Mouse (Mus musculus): ENCODE measurements at regions not wholly inside any gene's neighbourhood (a gene's known extent, or its start where the extent isn't known, plus 50 kb on each side); places are given as distances from the start of the nearest gene placed in this dataset.

- no peak for DNase-seq (ENCODE audit: low read depth, low spot score)
These were observed 68.3 kb downstream of the Cd83 start for GRCm38 (mm10) chr13:43852888-43853287.

GRCm38 (mm10) chr13:43854973-43855372 lies 70.4 kb downstream of the Cd83 start:
- DNase-seq (ENCODE audit: low read depth, low spot score), result no peak

DNA sequence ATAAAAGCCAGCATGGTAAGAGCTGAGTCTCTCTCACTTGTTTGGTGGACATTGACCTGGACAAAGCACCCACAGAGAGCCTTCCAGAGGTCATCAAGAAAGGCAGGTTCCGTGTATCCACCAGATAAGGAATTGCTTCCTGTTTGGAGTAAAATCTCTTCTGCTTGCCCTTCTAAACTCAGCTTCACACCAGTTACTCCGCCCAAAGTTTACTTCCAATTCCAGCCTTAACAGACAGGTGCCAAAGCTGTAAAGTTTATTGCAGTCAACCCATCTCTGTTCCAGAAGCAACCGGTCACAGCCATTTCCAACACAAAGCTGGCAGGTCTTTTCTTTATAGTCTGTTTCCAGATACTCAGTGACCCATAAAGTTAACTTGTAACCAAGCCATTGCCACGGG lies 76.4 kb downstream of the Cd83 start:
- no peak for DNase-seq (ENCODE audit: low read depth, low spot score)

- DNase-seq (ENCODE audit: low read depth, low spot score), result no peak
These were observed 76.8 kb downstream of the Cd83 start for GRCm38 (mm10) chr13:43861424-43861823.

DNA sequence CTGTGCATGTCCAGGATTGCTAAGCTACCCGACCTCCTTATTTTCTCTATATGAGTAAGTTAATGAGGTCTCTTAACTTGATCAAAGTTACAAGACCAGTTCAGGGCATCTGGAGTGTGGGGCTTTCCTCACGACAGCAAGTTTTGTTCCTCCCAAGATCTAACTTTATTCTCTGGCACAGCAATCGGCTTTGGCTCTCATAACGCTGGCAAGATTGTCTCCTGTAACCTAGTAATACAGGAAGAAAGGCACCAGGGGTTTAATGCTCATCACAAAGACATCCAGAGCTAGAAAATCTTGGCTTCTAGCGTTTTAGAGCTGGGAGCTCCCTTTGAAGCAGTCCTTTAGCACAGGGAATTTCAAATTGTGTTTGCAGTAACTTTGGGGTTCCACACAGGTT lies 77.5 kb downstream of the Cd83 start:
- no peak for DNase-seq (ENCODE audit: low read depth, low spot score)

DNA sequence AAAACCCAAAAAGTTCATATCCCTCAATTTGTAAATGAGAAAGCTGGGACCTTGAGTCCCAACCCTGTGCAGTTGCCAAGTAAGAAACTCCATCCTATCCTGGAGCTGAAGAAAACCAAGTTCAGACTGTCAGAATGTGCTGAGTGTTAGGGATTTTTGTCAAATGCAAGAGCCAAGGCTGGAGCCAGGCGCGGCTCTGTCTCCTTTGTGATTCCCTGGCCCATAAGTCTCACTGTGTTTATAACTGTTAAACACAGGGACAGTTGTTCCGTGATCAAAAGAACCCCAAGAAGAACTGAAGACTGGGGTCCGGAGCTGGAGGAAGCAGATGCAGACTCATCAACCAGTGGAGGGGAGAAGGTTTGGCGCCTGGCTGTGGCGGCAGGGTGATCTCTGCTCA lies 78.0 kb downstream of the Cd83 start:
- no peak for DNase-seq (ENCODE audit: low read depth, low spot score)

GRCm38 (mm10) chr13:43863581-43864100 lies 79.1 kb downstream of the Cd83 start:
- DNase-seq (ENCODE audit: low read depth, low spot score), result no peak

DNA sequence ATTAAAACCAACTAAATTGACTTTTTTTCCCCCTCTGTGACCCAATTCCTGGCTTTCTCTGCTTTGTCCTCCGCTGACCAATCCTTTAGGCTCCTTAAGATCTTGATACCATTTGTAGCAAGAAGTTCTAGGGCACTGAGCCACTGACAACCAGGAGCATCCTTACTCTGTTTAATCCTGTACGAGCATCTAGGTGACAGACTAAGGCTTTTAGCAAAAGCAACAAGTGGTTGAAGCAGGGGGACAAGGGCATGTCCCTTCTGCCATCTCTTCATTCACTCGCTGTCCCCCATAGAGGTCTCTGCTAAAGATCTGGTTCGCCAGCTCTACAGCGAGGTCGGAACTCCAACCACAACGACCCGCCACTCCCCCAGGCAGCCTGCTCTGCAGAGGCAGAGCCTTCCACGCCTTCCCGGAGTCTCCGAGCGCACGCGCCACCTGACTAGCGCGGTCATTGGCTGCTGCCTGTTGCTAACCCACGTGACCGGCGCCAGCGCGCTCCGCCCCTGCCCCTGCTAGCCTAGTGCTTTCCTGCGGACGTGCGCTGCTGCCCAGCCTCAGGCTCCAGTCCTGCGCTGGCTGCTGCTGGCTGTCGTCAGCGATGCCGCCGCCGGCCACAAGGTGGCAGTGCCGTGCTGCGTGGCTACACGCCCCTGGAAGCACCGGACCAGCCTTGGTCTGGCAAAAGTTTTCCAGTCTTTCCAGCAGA lies 79.7 kb downstream of the Cd83 start:
- DNase-seq (ENCODE audit: low read depth, low spot score), result peak; percentile 99

GRCm38 (mm10) chr13:43865036-43865435 lies 80.5 kb downstream of the Cd83 start:
- DNase-seq (ENCODE audit: low read depth, low spot score), result no peak

GRCm38 (mm10) chr13:43875895-43876294 lies 91.3 kb downstream of the Cd83 start:
- DNase-seq (ENCODE audit: low read depth, low spot score), result no peak

DNA sequence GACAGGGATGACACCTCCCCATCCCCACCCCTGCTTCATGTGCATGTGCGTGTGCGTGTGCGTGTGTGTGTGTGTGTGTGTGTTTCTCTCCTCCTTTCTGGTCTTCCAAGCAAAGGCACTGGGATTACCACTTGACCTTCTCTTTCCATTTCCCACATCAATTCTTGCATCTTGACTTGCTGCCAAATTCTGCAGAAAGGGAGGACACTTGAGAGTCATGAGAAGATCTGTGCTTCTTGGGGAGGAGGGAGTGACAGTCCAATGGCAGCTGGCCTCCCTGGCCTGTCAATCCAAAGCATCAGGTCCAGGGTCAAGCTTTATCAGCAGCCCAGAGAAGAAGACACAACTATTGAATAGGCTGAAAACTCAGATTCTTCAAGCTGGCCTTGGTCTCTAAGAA lies 102.7 kb downstream of the Cd83 start:
- DNase-seq (ENCODE audit: low read depth, low spot score), result no peak

- peak; percentile 27 for DNase-seq (ENCODE audit: low read depth, low spot score)
These were observed 107.4 kb downstream of the Cd83 start for GRCm38 (mm10) chr13:43891928-43892327.

GRCm38 (mm10) chr13:43895990-43896389 lies 111.4 kb downstream of the Cd83 start:
- DNase-seq (ENCODE audit: low read depth, low spot score), result no peak

DNA sequence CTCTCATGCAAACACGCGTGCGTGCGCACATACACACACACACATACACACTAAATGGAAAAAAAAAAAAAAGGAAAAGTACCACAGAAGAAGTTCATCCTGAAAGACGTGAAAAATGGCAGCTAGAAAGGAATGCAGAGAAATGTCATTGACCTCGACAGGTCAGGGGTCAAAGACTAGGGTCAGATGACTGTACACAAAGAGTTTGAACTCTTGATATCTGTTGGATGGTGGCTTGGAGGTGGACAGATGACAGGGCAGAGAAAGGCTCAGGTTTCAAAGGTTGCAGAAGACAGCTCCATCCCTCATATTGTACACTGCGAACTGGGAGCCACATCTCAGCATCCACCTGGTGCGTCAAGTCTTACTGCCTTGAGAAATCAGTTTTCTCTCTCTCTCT lies 112.5 kb downstream of the Cd83 start:
- DNase-seq (ENCODE audit: low read depth, low spot score), result no peak

GRCm38 (mm10) chr13:43898555-43899258 lies 114.1 kb downstream of the Cd83 start:
- DNase-seq (ENCODE audit: low read depth, low spot score), result no peak

DNA sequence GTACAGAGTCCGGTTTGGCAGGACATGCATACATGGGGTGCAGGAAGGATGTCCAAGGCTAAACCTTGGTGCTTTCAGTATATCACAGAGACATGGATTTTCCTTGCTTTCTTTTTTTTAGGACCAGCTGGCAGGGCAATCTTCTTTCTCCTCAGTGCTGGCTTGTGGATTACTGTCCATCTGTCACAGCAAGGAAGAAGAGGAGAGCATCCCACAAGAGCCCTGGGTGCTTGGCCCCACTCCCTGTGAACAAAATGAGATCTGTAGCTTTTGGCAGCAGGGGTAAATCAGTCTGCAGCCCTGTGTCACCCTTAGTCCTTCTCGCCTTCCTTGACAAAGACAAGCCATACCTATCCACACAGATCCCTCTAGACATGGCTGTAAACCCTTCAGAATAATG lies 115.5 kb downstream of the Cd83 start:
- no peak for DNase-seq (ENCODE audit: low read depth, low spot score)

GRCm38 (mm10) chr13:43900758-43901157 lies 116.2 kb downstream of the Cd83 start:
- no peak for DNase-seq (ENCODE audit: low read depth, low spot score)

- no peak for DNase-seq (ENCODE audit: low read depth, low spot score)
These were observed 118.8 kb downstream of the Cd83 start for GRCm38 (mm10) chr13:43903391-43903790.

- DNase-seq (ENCODE audit: low read depth, low spot score), result no peak
These were observed 119.7 kb downstream of the Cd83 start for GRCm38 (mm10) chr13:43904291-43904690.

GRCm38 (mm10) chr13:43906241-43906640 lies 121.7 kb downstream of the Cd83 start:
- DNase-seq (ENCODE audit: low read depth, low spot score), result no peak

- DNase-seq (ENCODE audit: low read depth, low spot score), result no peak
These were observed 122.8 kb downstream of the Cd83 start for GRCm38 (mm10) chr13:43907425-43907824.

DNA sequence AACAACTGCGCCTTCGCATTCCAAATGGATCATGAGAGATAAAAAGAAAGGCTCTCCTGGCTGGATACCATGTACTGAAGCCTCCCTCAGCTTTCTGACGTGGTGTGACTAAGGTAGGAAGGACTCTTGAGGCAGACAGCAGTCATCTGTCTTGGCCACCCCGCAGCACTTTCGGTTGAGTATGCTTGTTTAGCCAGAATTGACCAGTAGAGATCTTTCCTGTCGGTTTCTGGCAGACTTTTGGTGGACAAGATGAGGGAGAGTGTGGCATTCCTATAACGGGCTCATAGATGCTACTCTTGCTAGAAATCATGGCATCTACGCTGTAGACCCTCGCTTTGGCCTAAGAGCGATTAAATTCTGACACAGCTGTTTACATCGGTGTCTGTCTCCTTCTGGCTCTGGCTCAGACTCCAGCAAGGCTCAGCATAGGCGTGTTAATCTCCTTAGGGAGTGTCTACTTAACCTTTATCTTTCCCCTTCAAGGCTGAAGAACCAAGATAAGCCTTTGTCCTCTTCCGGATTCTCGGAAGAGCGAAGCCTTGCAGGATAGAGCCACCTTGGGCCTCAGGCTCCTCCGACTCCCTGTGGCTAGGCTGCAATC lies 123.6 kb downstream of the Cd83 start:
- DNase-seq (ENCODE audit: low read depth, low spot score), result no peak

GRCm38 (mm10) chr13:43909933-43910332 lies 125.4 kb downstream of the Cd83 start:
- DNase-seq (ENCODE audit: low read depth, low spot score), result no peak

Data from embryo, embryonic 11.5 days (tissue).